Mouse (Mus musculus) G1E (cell line): ENCODE measurements around the gene Dnph1.

Source experiments
- CTCF ChIP-seq: IDR thresholded peaks from 2 replicates; pipeline ENCODE4 v1.5.1; 2012; ENCODE audit warnings: low read depth, low read length, inconsistent platforms, mixed read lengths
- GATA1 ChIP-seq: IDR thresholded peaks from 2 replicates; pipeline ENCODE4 v1.6.1; 2012; ENCODE audit warnings: borderline replicate concordance, low read length, inconsistent platforms, mixed read lengths
- POLR2AphosphoS5 ChIP-seq: IDR thresholded peaks from 2 replicates; pipeline ENCODE4 v1.6.1; 2012; ENCODE audit warnings: low read depth, low read length, inconsistent platforms; ENCODE audit not compliant: insufficient replicate concordance
- TAL1 ChIP-seq: conservative IDR thresholded peaks from 2 replicates; pipeline ENCODE4 v1.6.1; 2012; ENCODE audit warnings: low read depth, low read length, inconsistent platforms, mixed read lengths

DNA sequence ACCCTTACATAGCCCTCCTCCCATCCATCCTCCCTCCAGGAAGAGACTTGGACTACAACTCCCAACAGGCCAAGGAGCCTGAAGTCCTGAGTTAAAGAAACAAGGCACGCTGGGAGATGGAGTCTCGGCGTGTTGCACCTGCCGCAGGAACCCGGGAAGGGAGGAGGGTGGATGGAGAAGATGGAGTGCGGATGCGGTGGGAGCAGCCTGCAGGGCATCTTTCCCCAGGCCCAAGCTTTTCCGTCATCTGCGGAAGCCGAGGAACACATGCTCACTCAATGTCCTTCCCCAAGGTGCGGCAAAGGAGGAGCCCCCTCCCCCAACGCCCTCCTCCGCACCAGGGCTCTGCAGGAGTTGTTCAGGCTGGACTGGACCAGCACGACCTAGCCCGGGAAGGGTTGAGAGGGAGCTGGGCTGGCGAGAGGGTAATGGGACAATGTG lies 12.9 kb upstream of the Dnph1 start:
- TF ChIP-seq CTCF = no peak
- no peak for TF ChIP-seq POLR2AphosphoS5
- TF ChIP-seq TAL1 = no peak
- TF ChIP-seq GATA1 = no peak
